Mouse (Mus musculus): ENCODE measurements around the gene Sgms2.
A peak's percentile ranks its signal among the peaks of the same experiment; 100 is the strongest.

Sgms2 gene

GRCm38 (mm10) chr3:131491361-131491925 is at the start of gene Sgms2:
Gene Sgms2 (minus strand): TSS chr3:131491411.
- DNase-seq (ENCODE audit: low spot score in 2 of 2) = no peak

GRCm38 (mm10) chr3:131525229-131525628 is 34.0 kb upstream of the Sgms2 start:
- DNase-seq (ENCODE audit: low spot score in 2 of 2) = no peak

GRCm38 (mm10) chr3:131524779-131525178 is 33.6 kb upstream of the Sgms2 start:
- peak in 1 of 2 experiments; percentile 25 for DNase-seq (ENCODE audit: low spot score in 2 of 2)

- no peak for DNase-seq (ENCODE audit: low spot score in 2 of 2)
These were observed 33.0 kb upstream of the Sgms2 start for GRCm38 (mm10) chr3:131524210-131524609.

- no peak for DNase-seq (ENCODE audit: low spot score in 2 of 2)
These were observed 32.5 kb upstream of the Sgms2 start for GRCm38 (mm10) chr3:131523749-131524148.

- no peak for DNase-seq (ENCODE audit: low spot score in 2 of 2)
These were observed 31.0 kb upstream of the Sgms2 start for GRCm38 (mm10) chr3:131522243-131522642.

GRCm38 (mm10) chr3:131521206-131521605 is 30.0 kb upstream of the Sgms2 start:
- DNase-seq (ENCODE audit: low spot score in 2 of 2) = no peak

GRCm38 (mm10) chr3:131517756-131518155 is 26.5 kb upstream of the Sgms2 start:
- no peak for DNase-seq (ENCODE audit: low spot score in 2 of 2)

GRCm38 (mm10) chr3:131516332-131516999 is 25.3 kb upstream of the Sgms2 start:
- DNase-seq (ENCODE audit: low spot score in 2 of 2) = no peak

GRCm38 (mm10) chr3:131511616-131512015 is 20.4 kb upstream of the Sgms2 start:
- no peak for DNase-seq (ENCODE audit: low spot score in 2 of 2)

- no peak for DNase-seq (ENCODE audit: low spot score in 2 of 2)
These were observed 16.8 kb upstream of the Sgms2 start for GRCm38 (mm10) chr3:131508024-131508423.

- DNase-seq (ENCODE audit: low spot score in 2 of 2) = no peak
These were observed 13.5 kb upstream of the Sgms2 start for GRCm38 (mm10) chr3:131504595-131505223.

- no peak for DNase-seq (ENCODE audit: low spot score in 2 of 2)
These were observed 10.6 kb upstream of the Sgms2 start for GRCm38 (mm10) chr3:131501677-131502370.

- no peak for DNase-seq (ENCODE audit: low spot score in 2 of 2)
These were observed 8.4 kb upstream of the Sgms2 start for GRCm38 (mm10) chr3:131499651-131500050.

- DNase-seq (ENCODE audit: low spot score in 2 of 2) = no peak
These were observed 5.4 kb upstream of the Sgms2 start for GRCm38 (mm10) chr3:131496506-131497122.

GRCm38 (mm10) chr3:131495076-131495475 is 3.9 kb upstream of the Sgms2 start:
- DNase-seq (ENCODE audit: low spot score in 2 of 2) = no peak

GRCm38 (mm10) chr3:131493194-131493593 is 2.0 kb upstream of the Sgms2 start:
- no peak for DNase-seq (ENCODE audit: low spot score in 2 of 2)

GRCm38 (mm10) chr3:131491980-131492379 is 769 bp upstream of the Sgms2 start:
- no peak for DNase-seq (ENCODE audit: low spot score in 2 of 2)

- DNase-seq (ENCODE audit: low spot score in 2 of 2) = peak in 1 of 2 experiments; percentile 27
These were observed 885 bp downstream of the Sgms2 start for GRCm38 (mm10) chr3:131490143-131490908.

- DNase-seq (ENCODE audit: low spot score in 2 of 2) = no peak
These were observed 1.5 kb downstream of the Sgms2 start for GRCm38 (mm10) chr3:131489657-131490142.

- DNase-seq (ENCODE audit: low spot score in 2 of 2) = no peak
These were observed 2.2 kb downstream of the Sgms2 start for GRCm38 (mm10) chr3:131488969-131489368.

Measured in frontal cortex, postnatal 10 days (tissue).